Mouse (Mus musculus): ENCODE data around the gene Lgmn. TPM values are rescaled to one million over a fixed set of nuclear protein-coding genes. Genes with fewer than 3 reads are reported as not detected.

The Lgmn gene
- 84.4 and 111 TPM in 2 replicates for polyA plus RNA-seq (2016; fragmentation: Nextera tagmentation; extraction: Ambion mirVana)

DNA sequence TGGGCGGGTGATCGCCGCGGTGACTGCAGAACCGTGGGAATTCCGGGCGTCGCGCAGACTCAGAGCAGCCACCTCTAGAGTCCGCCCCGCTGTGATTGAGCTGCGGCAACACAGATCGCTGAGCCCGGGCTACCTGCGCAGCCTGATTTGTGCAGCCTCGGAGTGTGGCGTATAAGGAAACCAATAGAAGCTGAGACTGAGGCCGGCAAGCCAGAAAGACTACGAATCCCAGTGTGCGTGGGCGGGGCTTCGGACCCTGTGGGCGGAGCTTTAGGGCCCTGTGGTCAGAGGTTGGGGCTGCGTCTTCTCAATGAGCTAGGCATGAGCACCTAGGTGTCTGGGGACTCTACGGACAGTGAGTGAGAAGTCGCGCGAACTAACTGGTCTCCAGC is at the start of gene Lgmn:
Gene Lgmn (minus strand): TSS at position 182 of the 392 bp plus-strand sequence.
- no peaks in the 10 kb centered on the region for H3K27me3 ChIP-seq (ENCODE audit: insufficient read depth, poor library complexity, severe bottlenecking)
- peak; percentile 99 for DNase-seq (ENCODE audit: low spot score)
- H3K27ac ChIP-seq, result peak within 1 kb of the TSS; percentile 88
- no peaks in the 10 kb centered on the region for H3K9me3 ChIP-seq
- under 1% methylated on average over 28 of the region's 28 CpGs for WGBS
- H3K4me1 ChIP-seq, result peaks cover 28% of the 10 kb centered on the region
- no peaks in the 10 kb centered on the region for H3K36me3 ChIP-seq
- peak within 1 kb of the TSS; percentile 76 for H3K4me3 ChIP-seq

DNA sequence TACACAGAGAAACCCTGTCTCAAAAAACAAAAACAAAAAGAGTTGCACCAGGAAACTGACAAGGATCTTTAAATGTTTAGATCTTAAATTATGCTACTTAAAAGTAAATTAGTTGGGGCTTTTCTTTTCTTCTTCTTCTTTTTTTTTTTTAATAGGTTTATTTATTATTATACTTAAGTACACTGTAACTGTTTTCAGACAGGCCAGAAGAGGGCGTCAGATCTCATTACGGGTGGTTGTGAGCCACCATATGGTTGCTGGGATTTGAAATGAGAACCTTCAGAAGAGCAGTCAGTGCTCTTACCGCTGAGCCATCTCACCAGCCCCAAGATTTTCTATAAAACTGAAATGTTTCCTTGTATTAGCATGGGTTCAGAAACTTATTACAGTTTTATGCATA is 45.3 kb upstream of the Lgmn start:
- no peak overlapping the region for H3K4me3 ChIP-seq
- peaks cover 90% of the 10 kb centered on the region for H3K36me3 ChIP-seq
- H3K9me3 ChIP-seq, result no peaks in the 10 kb centered on the region
- no peak for DNase-seq (ENCODE audit: low spot score)
- H3K4me1 ChIP-seq, result no peaks in the 10 kb centered on the region
- no peaks in the 10 kb centered on the region for H3K27me3 ChIP-seq (ENCODE audit: insufficient read depth, poor library complexity, severe bottlenecking)
- 72% methylated on average over 3 of the region's 3 CpGs for WGBS
- H3K27ac ChIP-seq, result no peak overlapping the region

DNA sequence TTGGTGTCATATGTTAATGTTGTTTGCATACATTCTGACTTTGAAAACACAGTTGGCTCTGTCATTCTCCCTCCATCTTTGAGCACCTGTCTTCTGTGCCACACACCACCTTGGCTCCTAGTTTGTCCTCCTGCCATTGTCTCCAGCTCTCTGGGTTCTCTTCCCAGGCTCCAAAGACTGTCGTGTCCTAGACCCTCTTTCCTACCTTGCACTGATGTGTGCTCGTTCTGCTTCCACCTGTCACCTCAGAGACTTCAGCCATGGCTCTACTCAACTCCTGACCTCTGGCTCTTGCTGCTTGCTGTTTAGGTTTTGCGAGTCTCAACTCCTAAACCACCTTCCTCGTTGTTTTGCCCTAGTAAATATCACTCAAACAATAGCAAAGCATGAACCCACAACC is 40.9 kb upstream of the Lgmn start:
- H3K36me3 ChIP-seq, result peaks cover 79% of the 10 kb centered on the region
- WGBS, result 90% methylated on average over 4 of the region's 4 CpGs
- H3K27ac ChIP-seq, result no peak overlapping the region
- DNase-seq (ENCODE audit: low spot score), result peak; percentile 61
- H3K9me3 ChIP-seq, result no peaks in the 10 kb centered on the region
- H3K4me1 ChIP-seq, result no peaks in the 10 kb centered on the region
- H3K4me3 ChIP-seq, result no peak overlapping the region
- H3K27me3 ChIP-seq (ENCODE audit: insufficient read depth, poor library complexity, severe bottlenecking), result no peaks in the 10 kb centered on the region

DNA sequence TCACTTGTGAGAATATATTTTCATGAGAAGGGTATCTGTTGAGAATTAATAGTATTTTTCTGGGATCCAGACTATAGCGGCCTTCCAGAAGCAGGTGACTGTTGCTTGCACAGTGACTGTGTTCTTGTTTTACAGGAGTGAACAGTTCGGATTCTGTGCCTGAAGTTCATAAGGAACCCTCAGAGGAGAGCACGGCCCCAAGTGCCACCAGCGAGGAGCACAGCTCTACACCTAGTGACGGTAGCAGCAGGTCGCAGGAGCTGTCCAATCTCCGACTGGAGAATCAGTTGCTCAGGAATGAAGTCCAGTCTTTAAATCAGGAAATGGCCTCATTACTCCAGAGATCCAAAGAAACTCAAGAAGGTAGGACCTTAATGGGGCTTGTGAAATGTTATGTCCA is 34.8 kb upstream of the Lgmn start:
- no peaks in the 10 kb centered on the region for H3K27me3 ChIP-seq (ENCODE audit: insufficient read depth, poor library complexity, severe bottlenecking)

DNA sequence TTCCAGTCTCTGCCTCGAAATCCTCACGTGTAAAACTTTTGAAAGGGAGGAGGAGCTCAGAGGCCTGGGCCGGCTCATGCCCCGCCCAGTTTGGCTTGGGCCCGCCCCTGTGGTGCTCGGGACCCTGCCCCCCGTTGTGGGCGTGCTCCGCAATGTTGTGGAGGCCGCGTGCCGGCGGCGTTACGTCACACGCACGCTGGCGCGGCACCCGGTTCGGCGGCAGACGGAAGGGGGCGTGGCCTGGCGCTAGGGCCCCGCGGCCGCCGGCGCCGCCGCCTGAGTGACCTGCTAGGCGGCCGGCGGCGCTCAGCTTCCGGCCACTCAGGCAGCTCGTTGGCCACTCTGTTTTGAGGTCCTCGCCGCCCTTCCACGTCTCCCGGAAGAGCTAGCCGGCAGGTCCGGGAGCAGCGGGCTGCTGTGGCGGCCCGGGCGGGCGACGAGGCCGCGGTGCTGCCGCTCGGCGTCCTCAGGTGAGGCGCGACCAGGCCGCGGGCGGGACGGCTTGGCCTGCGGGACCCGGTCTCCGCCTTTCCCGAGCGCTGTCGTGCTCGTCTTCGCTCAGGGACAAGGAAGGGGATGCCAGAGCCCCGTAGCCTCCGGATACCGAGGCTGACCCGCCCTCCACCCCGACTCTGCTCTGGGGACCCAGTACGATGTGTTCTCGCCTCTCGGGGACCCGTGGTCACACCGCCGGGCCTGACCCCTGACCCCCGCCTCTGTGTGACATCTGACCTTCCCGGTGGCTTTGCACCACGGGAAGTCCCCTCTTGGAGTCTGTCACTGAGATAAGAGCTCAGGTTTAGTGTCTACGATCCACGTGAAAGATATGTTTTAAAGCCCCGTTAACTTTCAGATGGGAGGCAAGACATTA is 29.5 kb upstream of the Lgmn start, which contains the start of gene Golga5:
Gene Golga5 (plus strand): TSS at position 242 of the 871 bp plus-strand sequence.
- no peaks in the 10 kb centered on the region for H3K27me3 ChIP-seq (ENCODE audit: insufficient read depth, poor library complexity, severe bottlenecking)
- peak; percentile 98 for DNase-seq (ENCODE audit: low spot score)
- under 1% methylated on average over 74 of the region's 86 CpGs for WGBS
- H3K4me3 ChIP-seq, result peak within 1 kb of the TSS; percentile 93
- peaks cover 16% of the 10 kb centered on the region for H3K36me3 ChIP-seq
- peak within 1 kb of the TSS; percentile 89 for H3K27ac ChIP-seq
- H3K4me1 ChIP-seq, result 0 out of 2 replicates have a peak, but pooled peaks cover 2% of the 10 kb centered on the region
- H3K9me3 ChIP-seq, result no peaks in the 10 kb centered on the region

More for the DNA sequence above, 34.8 kb upstream of the Lgmn start:
- Histone ChIP-seq H3K4me1 (0 out of 2 replicates have a peak, but pooled peaks cover 2% of the 10 kb centered on the region), H3K36me3 (peaks cover 52% of the 10 kb centered on the region), H3K4me3 (no peak overlapping the region), H3K27ac (no peak overlapping the region), H3K9me3 (no peaks in the 10 kb centered on the region)
- WGBS, result 83% methylated on average over 7 of the region's 7 CpGs
- DNase-seq (ENCODE audit: low spot score), result peak; percentile 71

DNA sequence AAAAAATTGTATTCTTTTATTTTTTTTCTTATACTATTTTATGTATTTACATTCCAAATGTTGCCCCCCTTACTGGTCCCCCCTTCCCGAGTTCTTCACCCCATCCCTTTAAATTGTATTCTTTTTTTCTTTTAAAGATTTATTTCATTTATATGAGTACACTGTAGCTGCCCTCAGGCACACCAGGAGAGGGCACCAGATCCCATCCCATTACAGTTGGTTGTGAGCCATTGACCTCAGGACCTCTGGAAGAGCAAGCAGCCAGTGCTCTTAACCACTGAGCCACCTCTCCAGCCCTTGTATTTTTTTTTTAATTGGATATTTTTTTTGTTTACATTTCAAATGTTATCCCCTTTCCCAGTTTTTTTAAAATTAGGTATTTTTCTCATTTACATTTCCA is 28.5 kb upstream of the Lgmn start:
- Histone ChIP-seq H3K4me1 (0 out of 2 replicates have a peak, but pooled peaks cover 2% of the 10 kb centered on the region), H3K27ac (no peak overlapping the region), H3K27me3 (ENCODE audit: insufficient read depth, poor library complexity, severe bottlenecking) (no peaks in the 10 kb centered on the region), H3K4me3 (no peak overlapping the region), H3K9me3 (no peaks in the 10 kb centered on the region), H3K36me3 (peaks cover 10% of the 10 kb centered on the region)
- WGBS, result 76% methylated on average over 1 of the region's 1 CpGs
- DNase-seq (ENCODE audit: low spot score), result peak; percentile 48

DNA sequence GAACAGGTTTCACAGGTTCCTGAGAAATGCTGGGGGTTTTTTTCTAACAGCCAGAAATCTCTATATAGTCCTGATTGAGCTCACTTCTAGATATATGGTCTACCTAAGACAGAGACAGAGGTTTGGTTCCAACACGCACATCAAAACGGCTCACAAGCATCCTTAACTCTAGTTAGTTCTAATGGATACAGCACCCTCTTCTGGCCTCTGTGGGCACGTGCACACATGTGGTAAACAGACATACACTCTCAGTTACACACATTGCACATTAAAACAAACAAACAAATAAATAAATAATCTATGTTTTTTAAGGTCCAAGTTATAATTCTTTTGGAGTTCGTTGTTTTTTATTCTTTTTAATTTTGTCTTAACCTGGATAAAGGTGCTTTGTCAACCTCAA is 25.0 kb upstream of the Lgmn start:
- no peaks in the 10 kb centered on the region for H3K36me3 ChIP-seq
- DNase-seq (ENCODE audit: low spot score), result no peak
- H3K27me3 ChIP-seq (ENCODE audit: insufficient read depth, poor library complexity, severe bottlenecking), result no peaks in the 10 kb centered on the region
- H3K4me1 ChIP-seq, result 0 out of 2 replicates have a peak, but pooled peaks cover 5% of the 10 kb centered on the region
- WGBS, result 60% methylated on average over 4 of the region's 4 CpGs
- no peak overlapping the region for H3K4me3 ChIP-seq
- no peak overlapping the region for H3K27ac ChIP-seq
- no peaks in the 10 kb centered on the region for H3K9me3 ChIP-seq

DNA sequence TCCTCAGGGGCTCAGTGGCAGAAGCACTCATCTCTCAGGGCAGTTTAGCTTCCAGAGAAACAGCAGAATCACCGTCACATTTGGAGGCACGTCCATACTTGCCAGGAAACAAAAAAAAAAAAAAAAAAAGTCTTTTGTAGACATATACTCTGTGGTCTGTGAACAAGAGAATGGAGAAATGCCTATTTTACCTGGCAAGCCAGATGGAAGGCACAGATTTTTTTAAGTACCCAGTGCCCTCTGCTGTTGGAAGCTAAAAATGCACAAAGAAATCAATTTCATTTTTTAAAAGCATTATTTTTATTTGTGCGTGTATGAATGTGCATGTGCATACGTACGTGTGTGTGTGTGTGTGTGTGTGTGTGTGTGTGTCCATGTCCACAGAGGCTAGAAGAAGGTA is 21.6 kb upstream of the Lgmn start:
- H3K4me3 ChIP-seq, result no peak overlapping the region
- H3K4me1 ChIP-seq, result 0 out of 2 replicates have a peak, but pooled peaks cover 6% of the 10 kb centered on the region
- WGBS, result 60% methylated on average over 5 of the region's 5 CpGs

DNA sequence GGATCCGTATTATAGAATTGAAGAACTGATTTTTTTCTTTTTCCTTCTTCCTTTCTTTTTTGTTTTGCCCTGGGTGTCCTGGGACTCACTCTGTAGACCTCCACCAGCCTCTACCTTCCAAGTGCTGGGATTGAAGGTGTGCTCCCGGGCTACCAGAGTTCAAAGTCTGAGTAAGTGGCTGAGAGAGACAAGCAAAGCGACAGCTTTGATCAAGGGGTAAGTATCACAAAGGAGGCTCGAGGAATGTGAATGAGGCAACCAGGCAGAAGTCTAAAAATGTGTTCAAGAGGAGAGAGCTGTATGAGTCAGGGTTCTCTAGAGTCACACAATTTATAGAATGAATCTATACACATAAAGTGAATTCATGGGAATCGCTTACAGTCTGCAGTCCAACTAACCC is 20.4 kb upstream of the Lgmn start:
- 48% methylated on average over 5 of the region's 5 CpGs for WGBS
- Histone ChIP-seq H3K4me1 (0 out of 2 replicates have a peak, but pooled peaks cover 6% of the 10 kb centered on the region), H3K9me3 (no peaks in the 10 kb centered on the region), H3K27ac (no peak overlapping the region), H3K27me3 (ENCODE audit: insufficient read depth, poor library complexity, severe bottlenecking) (no peaks in the 10 kb centered on the region), H3K4me3 (no peak overlapping the region), H3K36me3 (no peaks in the 10 kb centered on the region)
- DNase-seq (ENCODE audit: low spot score), result no peak

More for the DNA sequence above, 21.6 kb upstream of the Lgmn start:
- DNase-seq (ENCODE audit: low spot score), result no peak
- no peaks in the 10 kb centered on the region for H3K27me3 ChIP-seq (ENCODE audit: insufficient read depth, poor library complexity, severe bottlenecking)
- H3K9me3 ChIP-seq, result no peaks in the 10 kb centered on the region
- no peaks in the 10 kb centered on the region for H3K36me3 ChIP-seq
- H3K27ac ChIP-seq, result no peak overlapping the region

DNA sequence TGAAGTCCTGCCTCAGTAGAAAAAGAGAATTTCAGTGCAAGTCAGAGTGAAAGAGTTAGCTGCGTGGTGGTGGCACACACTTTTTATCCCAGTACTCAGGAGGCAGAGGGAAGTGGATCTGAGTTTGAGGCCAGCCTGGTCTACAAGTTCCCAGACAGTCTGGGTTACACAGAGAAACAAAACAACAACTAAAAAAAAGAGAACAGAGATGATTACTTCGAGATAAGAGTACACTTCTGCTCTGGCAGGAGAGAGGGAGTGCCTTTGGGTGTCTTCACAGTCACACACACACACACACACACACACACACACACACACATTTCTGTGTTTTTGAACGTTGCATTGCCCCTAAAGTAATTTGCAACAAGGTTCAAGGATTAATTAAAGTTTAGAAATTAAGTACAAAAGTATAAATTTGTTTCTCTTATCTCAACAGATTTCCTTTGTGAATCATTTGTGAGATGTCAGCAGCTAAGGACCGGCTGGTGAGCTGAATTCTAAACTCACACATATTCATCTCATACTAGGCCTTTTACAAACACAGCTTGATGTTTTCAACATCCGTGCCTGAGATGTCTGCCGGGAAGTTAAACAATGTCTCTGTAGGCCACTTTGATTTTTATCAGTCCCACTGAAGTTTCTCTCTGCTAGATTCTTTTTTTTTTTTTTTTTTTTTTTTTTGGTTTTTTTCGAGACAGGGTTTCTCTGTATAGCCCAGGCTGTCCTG is 17.0 kb upstream of the Lgmn start:
- 0 out of 2 replicates have a peak, but pooled peaks cover 6% of the 10 kb centered on the region for H3K4me1 ChIP-seq
- H3K27ac ChIP-seq, result no peak overlapping the region
- H3K9me3 ChIP-seq, result no peaks in the 10 kb centered on the region
- H3K4me3 ChIP-seq, result no peak overlapping the region
- no peak for DNase-seq (ENCODE audit: low spot score)
- WGBS, result 65% methylated on average over 7 of the region's 7 CpGs
- no peaks in the 10 kb centered on the region for H3K27me3 ChIP-seq (ENCODE audit: insufficient read depth, poor library complexity, severe bottlenecking)
- no peaks in the 10 kb centered on the region for H3K36me3 ChIP-seq

DNA sequence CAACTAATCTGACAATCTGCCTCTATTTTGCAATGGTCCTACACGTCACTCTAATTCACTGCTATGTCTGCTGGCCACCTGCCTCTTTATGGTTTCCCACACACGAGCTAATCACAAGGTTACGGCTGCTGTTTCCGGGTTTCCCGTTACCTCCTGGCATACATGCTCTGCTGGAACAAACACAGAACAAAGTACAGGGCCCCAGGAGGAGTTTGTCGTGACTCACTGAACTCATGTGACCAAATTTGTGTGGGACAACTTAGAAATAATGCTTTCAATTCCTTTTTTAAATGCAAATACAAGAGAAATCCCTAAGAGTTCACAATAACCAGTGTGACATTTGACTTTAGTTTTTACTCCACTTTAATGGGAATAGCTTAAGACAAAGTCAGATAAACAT is 14.0 kb upstream of the Lgmn start:
- no peak for DNase-seq (ENCODE audit: low spot score)
- H3K4me3 ChIP-seq, result no peak overlapping the region
- no peaks in the 10 kb centered on the region for H3K9me3 ChIP-seq
- WGBS, result 79% methylated on average over 6 of the region's 6 CpGs
- H3K36me3 ChIP-seq, result no peaks in the 10 kb centered on the region
- H3K27ac ChIP-seq, result no peak overlapping the region
- no peaks in the 10 kb centered on the region for H3K27me3 ChIP-seq (ENCODE audit: insufficient read depth, poor library complexity, severe bottlenecking)
- no peaks in the 10 kb centered on the region; the same call in 1 of the 2 replicates for H3K4me1 ChIP-seq

DNA sequence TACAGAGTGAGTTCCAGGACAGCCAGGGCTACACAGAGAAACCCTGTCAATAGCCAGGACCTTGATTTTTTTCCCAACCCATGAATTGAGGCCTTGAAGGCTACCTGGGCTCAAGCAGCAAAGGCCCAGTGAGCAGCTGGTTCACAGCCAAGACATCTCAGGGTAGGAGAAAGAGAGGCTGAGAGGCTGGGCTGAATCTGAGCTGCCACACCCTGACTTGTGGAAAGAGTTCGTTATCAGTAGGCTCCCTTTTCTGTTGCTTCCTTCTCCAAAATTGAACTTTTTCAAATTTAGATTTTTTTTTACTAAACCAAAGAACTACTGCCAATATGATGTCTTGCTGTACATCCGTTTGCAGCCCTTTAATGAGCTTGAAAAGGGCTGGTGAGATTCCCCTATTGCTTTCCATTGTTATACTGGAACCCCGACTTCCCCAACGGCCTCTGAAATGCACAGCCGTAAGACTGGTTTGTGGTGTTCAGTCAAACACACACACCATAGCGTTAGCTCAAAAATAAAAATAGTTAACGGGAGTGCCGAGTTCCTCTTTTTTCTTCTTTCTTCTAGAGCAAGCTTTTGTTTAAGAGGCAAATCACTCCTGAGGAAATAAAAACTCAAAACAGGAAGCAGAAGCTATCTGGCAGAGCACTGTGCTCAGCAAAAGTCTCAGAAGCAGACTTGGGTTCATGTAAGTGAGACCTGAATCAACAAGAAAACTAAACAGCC is 11.7 kb upstream of the Lgmn start:
- H3K9me3 ChIP-seq, result no peaks in the 10 kb centered on the region
- no peaks in the 10 kb centered on the region for H3K27me3 ChIP-seq (ENCODE audit: insufficient read depth, poor library complexity, severe bottlenecking)
- no peaks in the 10 kb centered on the region for H3K36me3 ChIP-seq
- no peak overlapping the region for H3K4me3 ChIP-seq
- no peaks in the 10 kb centered on the region; the same call in 1 of the 2 replicates for H3K4me1 ChIP-seq
- DNase-seq (ENCODE audit: low spot score), result no peak
- H3K27ac ChIP-seq, result no peak overlapping the region
- 73% methylated on average over 8 of the region's 8 CpGs for WGBS
